Mouse (Mus musculus): Measurements from ENCODE around the gene Unc93b1. TPM values are rescaled to one million over a fixed set of nuclear protein-coding genes. Genes with fewer than 3 reads are reported as not detected.
A peak's percentile ranks its signal among the peaks of the same experiment; 100 is the strongest.

Gene Unc93b1
- polyA plus RNA-seq (2015; fragmentation: Nextera tagmentation; extraction: Ambion mirVana): 15.0 and 20.6 TPM in 2 replicates

DNA sequence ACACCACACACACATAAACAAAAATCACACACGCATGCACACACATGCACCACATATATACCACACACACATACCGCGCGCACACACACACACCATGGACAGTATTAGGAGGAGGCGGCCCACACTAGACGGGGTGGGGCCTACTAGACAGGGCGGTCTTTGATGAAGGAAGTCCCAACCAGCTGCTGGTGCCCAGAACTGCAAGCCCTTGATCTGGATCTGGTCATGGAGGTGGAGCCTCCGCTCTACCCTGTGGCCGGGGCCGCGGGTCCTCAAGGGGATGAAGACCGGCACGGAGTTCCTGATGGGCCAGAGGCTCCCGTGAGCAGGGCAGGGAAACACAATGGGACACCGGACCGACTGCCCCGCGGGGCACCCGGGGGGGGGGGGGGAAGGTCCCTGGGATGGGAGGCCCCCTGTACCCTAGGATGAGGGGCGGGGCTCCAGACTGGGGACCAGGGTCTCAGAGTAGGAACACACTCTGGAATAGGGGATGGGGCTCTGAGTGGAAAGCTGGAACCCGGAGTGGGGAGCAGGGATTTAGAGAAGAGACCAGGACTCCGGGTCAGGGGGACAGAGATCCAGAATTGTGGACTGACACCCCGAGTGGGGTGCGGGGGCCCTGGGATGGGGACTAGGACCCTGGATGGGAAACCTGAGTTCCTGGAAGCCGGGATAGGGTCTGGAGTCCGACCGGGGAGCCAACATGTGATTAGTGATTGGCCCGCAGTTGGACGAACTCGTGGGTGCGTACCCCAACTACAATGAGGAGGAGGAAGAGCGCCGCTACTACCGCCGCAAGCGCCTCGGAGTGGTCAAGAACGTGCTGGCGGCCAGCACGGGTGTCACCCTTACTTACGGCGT, at the start of gene Unc93b1:
TSS of gene Unc93b1 (plus strand) at position 155 of the 864 bp plus-strand sequence.
- peak; percentile 63 for ATAC-seq (ENCODE audit: low FRiP score)
- Histone ChIP-seq H3K27ac (replicated peaks) (no peak within 1 kb of the TSS), H3K4me1 (peaks cover 24% of the 10 kb centered on the region), H3K9ac (replicated peaks) (peak within 1 kb of the TSS; percentile 53), H3K36me3 (no peaks in the 10 kb centered on the region), H3K4me2 (peak within 1 kb of the TSS; percentile 76), H3K9me3 (replicated peaks) (no peaks in the 10 kb centered on the region), H3K27me3 (replicated peaks) (peaks cover 14% of the 10 kb centered on the region), H3K4me3 (replicated peaks) (peak within 1 kb of the TSS; percentile 42)
- 7% methylated on average over 37 of the region's 42 CpGs for WGBS

DNA sequence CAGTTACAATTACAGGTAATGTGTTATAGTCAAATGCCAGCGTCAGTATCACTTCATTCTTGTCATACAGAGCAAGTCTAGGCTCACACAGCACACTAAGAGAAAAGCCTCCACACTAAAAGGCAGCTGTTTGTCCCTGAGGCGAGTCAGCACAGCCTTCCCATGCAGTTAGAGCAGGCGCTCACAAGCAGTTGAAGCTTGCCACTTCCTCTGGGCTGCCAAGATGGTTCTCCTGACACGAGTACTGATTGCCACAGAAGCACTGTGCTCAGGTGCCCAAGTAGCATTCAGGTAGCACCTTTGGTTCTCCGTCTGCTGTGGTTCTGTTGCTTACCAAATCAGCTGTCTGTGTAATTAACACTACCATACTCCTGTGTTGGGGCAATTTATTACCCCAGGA, 45.9 kb upstream of the Unc93b1 start:
- no peak overlapping the region for H3K9ac ChIP-seq (replicated peaks)
- H3K4me2 ChIP-seq: no peak overlapping the region
- no peak for ATAC-seq (ENCODE audit: low FRiP score)
- no peaks in the 10 kb centered on the region for H3K27me3 ChIP-seq (replicated peaks)
- peaks cover 77% of the 10 kb centered on the region for H3K36me3 ChIP-seq
- H3K9me3 ChIP-seq (replicated peaks): no peaks in the 10 kb centered on the region
- WGBS: 84% methylated on average over 5 of the region's 5 CpGs
- no peaks in the 10 kb centered on the region for H3K4me1 ChIP-seq
- no peak overlapping the region for H3K27ac ChIP-seq (replicated peaks)
- H3K4me3 ChIP-seq (replicated peaks): no peak overlapping the region

DNA sequence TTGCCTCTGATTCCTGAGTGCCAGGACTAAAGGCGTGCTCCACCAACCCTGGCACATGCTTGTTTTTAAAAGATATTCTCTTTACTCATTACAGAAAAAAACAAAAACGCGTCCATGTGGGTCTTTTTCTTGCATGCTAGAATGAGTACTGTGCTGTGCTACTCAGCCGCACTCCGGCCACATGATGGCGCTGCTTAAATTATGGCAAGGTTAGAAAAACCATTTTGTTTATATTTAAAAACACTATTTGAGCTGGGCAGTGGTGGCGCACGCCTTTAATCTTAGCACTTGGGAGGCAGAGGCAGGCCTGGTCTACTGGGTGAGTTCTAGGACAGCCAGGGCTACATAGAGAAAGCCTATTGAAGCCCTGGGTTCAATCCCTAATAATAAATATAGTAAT, 44.8 kb upstream of the Unc93b1 start:
- Histone ChIP-seq H3K36me3 (peaks cover 80% of the 10 kb centered on the region), H3K9ac (replicated peaks) (no peak overlapping the region), H3K27me3 (replicated peaks) (no peaks in the 10 kb centered on the region), H3K9me3 (replicated peaks) (no peaks in the 10 kb centered on the region), H3K4me1 (0 out of 2 replicates have a peak, but pooled peaks cover 2% of the 10 kb centered on the region), H3K27ac (replicated peaks) (no peak overlapping the region), H3K4me3 (replicated peaks) (no peak overlapping the region), H3K4me2 (no peak overlapping the region)
- ATAC-seq (ENCODE audit: low FRiP score): no peak
- 89% methylated on average over 8 of the region's 8 CpGs for WGBS

DNA sequence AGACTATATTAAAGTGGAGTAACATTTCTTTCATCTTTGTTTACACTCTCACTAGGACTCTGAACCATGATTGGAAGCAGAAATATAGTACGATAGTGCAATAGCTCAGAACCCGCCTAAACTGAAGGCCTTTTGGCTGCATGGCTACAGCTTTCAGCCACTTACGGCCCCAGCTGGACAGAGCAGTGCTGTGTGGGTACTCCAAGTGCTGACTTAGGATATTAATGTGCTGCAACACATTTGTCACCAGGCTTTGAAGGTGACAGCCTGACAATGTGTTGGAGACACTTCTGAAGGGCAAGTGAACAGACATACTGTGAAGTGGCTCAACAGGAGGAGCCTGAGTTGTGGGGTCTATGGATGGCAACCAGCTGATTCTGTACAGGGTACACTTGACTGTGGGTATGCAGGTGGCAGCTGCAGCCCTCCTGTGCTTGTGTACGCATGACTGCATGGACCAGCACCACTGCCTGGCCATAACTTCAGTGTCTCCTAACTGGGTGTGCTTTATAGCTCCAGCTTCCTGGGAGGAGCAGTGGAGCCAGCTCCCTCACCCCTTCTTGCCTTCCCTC, 41.4 kb upstream of the Unc93b1 start:
- Histone ChIP-seq H3K4me2 (no peak overlapping the region), H3K9me3 (replicated peaks) (no peaks in the 10 kb centered on the region), H3K4me3 (replicated peaks) (no peak overlapping the region), H3K9ac (replicated peaks) (no peak overlapping the region), H3K4me1 (0 out of 2 replicates have a peak, but pooled peaks cover 14% of the 10 kb centered on the region), H3K27me3 (replicated peaks) (no peaks in the 10 kb centered on the region), H3K27ac (replicated peaks) (no peak overlapping the region), H3K36me3 (peaks cover 72% of the 10 kb centered on the region)
- WGBS: 86% methylated on average over 4 of the region's 4 CpGs
- no peak for ATAC-seq (ENCODE audit: low FRiP score)

DNA sequence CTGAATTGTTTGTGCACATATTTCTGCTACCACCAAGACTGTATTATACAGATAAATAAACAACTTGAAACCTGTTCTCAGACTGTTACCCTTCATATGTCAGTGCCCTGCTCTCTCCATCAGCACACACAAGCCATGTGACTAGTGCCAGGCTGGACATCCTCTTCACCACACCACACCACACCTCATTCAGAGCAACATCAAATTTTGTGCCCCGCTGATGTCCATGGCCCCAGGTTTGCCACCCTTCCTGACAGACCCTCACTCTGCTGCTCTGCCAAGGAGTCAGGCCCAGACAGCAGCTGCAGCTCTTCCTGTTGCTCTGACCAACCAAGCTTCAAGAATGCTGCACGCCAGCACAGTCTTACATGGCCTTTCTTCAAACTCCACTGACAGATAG, 40.7 kb upstream of the Unc93b1 start:
- 83% methylated on average over 2 of the region's 2 CpGs for WGBS
- Histone ChIP-seq H3K36me3 (peaks cover 65% of the 10 kb centered on the region), H3K27ac (replicated peaks) (peak overlapping the region; percentile 71), H3K27me3 (replicated peaks) (no peaks in the 10 kb centered on the region), H3K4me3 (replicated peaks) (no peak overlapping the region), H3K4me2 (no peak overlapping the region), H3K4me1 (0 out of 2 replicates have a peak, but pooled peaks cover 14% of the 10 kb centered on the region), H3K9me3 (replicated peaks) (no peaks in the 10 kb centered on the region), H3K9ac (replicated peaks) (no peak overlapping the region)
- ATAC-seq (ENCODE audit: low FRiP score): no peak

DNA sequence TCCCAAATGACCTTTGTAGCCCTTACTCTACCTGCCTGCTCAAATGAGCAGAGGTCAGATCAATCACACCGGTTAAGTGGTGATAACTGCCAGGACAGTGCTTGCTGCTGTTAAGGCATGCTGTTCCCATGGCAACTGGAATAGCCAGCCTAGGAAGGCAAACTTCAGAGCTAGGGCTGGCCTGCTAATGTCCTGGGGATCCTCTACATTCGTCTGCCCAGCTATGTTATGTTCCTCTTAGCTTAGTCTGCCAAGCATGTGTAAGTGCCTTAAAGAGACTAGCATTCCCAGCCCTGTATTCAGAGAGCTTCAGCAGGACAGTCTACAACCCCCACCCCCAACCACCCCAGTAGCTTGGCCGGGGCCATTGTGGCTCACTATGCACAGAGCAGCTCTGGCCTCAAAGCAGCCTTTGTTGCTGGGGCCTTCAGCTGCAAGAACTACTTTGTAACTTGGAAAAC, 39.8 kb upstream of the Unc93b1 start:
- peaks cover 58% of the 10 kb centered on the region for H3K36me3 ChIP-seq
- no peaks in the 10 kb centered on the region for H3K27me3 ChIP-seq (replicated peaks)
- WGBS: 6% methylated on average over 3 of the region's 3 CpGs
- H3K4me3 ChIP-seq (replicated peaks): no peak overlapping the region
- no peak overlapping the region for H3K9ac ChIP-seq (replicated peaks)
- H3K27ac ChIP-seq (replicated peaks): peak overlapping the region; percentile 71
- no peaks in the 10 kb centered on the region for H3K9me3 ChIP-seq (replicated peaks)
- ATAC-seq (ENCODE audit: low FRiP score): peak; percentile 83
- 0 out of 2 replicates have a peak, but pooled peaks cover 14% of the 10 kb centered on the region for H3K4me1 ChIP-seq
- H3K4me2 ChIP-seq: no peak overlapping the region

DNA sequence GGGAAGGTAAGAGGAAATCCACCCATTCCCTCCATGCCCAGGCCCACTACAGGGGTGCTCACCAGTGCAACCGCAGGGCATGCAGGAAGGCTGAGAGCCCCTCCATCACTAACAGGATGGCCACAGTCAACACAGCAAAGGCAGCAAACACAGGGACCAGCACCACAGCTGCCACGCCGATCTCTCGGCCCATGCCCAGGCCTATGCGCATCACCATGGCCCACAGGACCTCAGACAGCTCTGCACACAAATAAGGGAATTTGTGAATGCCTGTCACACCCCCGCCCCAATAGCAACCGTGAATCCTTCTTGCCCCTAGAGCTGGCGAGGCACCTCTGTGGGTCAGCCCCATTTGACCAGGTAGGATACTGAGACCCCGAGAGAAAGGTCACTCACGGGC, 38.8 kb upstream of the Unc93b1 start:
- peaks cover 48% of the 10 kb centered on the region for H3K36me3 ChIP-seq

DNA sequence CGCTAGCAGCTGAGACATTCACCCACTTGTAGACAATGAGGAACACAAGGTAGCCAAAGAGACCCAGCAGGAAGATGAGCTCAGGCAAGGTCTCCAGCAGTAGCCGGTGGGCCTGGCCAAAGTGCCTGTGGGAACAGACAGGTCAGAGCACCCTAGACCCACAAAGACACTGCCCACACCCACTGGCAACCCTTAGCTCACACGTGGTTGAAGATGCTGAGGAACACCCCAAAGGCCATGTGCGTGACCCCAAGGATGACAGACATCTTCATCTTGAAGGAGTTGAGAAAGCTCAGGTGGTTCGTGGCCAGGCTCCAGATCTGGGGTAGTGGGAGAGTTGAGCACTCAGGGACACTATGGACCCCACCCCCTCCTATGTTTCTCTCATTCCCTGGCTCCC, 37.4 kb upstream of the Unc93b1 start:
- 93% methylated on average over 5 of the region's 5 CpGs for WGBS
- H3K9me3 ChIP-seq (replicated peaks): no peaks in the 10 kb centered on the region
- H3K27me3 ChIP-seq (replicated peaks): no peaks in the 10 kb centered on the region
- H3K27ac ChIP-seq (replicated peaks): no peak overlapping the region
- H3K4me3 ChIP-seq (replicated peaks): no peak overlapping the region
- 0 out of 2 replicates have a peak, but pooled peaks cover 14% of the 10 kb centered on the region for H3K4me1 ChIP-seq
- H3K36me3 ChIP-seq: peaks cover 36% of the 10 kb centered on the region
- no peak overlapping the region for H3K9ac ChIP-seq (replicated peaks)
- H3K4me2 ChIP-seq: no peak overlapping the region
- no peak for ATAC-seq (ENCODE audit: low FRiP score)

More for the DNA sequence above, 38.8 kb upstream of the Unc93b1 start:
- 91% methylated on average over 10 of the region's 10 CpGs for WGBS
- H3K4me1 ChIP-seq: 0 out of 2 replicates have a peak, but pooled peaks cover 14% of the 10 kb centered on the region
- H3K27me3 ChIP-seq (replicated peaks): no peaks in the 10 kb centered on the region
- no peak for ATAC-seq (ENCODE audit: low FRiP score)
- no peak overlapping the region for H3K4me3 ChIP-seq (replicated peaks)
- H3K9ac ChIP-seq (replicated peaks): no peak overlapping the region
- H3K9me3 ChIP-seq (replicated peaks): no peaks in the 10 kb centered on the region
- H3K27ac ChIP-seq (replicated peaks): peak overlapping the region; percentile 71
- no peak overlapping the region for H3K4me2 ChIP-seq

DNA sequence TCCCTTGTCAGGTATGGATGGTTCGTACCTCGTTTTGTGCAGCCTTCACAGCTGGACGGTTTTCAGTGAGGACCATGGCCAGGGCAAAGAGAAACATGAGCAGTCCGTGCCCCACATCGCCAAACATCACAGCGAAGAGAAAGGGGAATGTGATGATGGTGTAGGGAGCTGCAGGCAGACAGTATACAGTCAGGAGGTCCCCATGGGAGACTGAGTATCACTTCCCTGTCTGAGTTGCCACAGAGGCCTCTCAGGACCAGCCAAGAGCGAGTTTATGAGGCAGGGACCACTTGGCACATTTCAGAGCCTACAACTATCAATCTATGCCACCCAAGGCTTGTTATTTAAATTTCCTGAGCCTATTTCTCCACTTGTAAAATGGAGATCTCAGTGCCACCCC, 36.0 kb upstream of the Unc93b1 start:
- ATAC-seq (ENCODE audit: low FRiP score): no peak
- Histone ChIP-seq H3K4me2 (no peak overlapping the region), H3K9ac (replicated peaks) (no peak overlapping the region), H3K4me3 (replicated peaks) (no peak overlapping the region), H3K36me3 (peaks cover 22% of the 10 kb centered on the region), H3K4me1 (0 out of 2 replicates have a peak, but pooled peaks cover 14% of the 10 kb centered on the region), H3K27ac (replicated peaks) (no peak overlapping the region), H3K27me3 (replicated peaks) (no peaks in the 10 kb centered on the region), H3K9me3 (replicated peaks) (no peaks in the 10 kb centered on the region)
- WGBS: 89% methylated on average over 7 of the region's 7 CpGs

DNA sequence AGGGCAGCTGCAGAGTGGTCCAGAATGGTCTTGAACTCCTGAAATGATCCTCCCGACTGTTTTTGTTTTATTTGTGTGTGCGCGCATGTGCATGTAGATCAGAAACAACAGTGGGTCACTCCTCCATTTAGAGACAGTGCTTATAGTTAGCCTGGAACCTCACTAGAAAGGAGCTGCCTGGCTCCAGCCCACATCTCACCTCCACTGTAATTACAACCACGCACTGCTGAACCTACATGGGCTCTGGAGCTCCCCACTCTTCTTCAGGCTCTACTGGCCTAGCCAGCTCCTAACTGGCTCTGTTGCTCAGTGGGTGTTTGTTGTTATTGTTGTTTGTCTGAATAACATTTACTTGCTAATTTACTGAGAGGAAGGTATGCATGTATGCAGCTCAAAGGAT, 35.4 kb upstream of the Unc93b1 start:
- Histone ChIP-seq H3K27ac (replicated peaks) (no peak overlapping the region), H3K4me2 (no peak overlapping the region), H3K4me1 (0 out of 2 replicates have a peak, but pooled peaks cover 14% of the 10 kb centered on the region), H3K27me3 (replicated peaks) (no peaks in the 10 kb centered on the region), H3K9me3 (replicated peaks) (no peaks in the 10 kb centered on the region), H3K36me3 (peaks cover 18% of the 10 kb centered on the region), H3K4me3 (replicated peaks) (no peak overlapping the region), H3K9ac (replicated peaks) (no peak overlapping the region)
- WGBS: 93% methylated on average over 4 of the region's 4 CpGs
- ATAC-seq (ENCODE audit: low FRiP score): no peak

DNA sequence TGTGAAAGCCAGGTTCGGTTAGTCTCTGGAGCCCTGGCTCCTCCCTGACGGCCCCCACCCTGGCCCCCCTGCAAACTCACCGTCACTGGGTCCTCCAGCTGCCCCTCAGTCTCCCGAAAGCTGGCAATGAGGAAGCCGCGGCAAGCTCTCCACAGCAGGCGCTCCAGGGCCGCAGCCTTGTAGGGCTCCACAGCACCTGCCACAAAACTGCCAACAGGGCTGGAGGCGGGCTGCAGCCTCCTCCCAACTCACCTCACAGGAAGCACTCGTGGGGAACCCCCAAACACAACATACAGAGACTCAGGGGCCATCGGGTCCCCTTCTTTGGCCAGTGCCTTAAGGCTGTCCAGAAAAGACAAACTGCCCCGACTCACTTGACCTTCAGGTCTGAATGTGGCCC, 32.0 kb upstream of the Unc93b1 start:
- peaks cover 21% of the 10 kb centered on the region for H3K4me1 ChIP-seq
- H3K27me3 ChIP-seq (replicated peaks): no peaks in the 10 kb centered on the region
- H3K36me3 ChIP-seq: no peaks in the 10 kb centered on the region
- no peak overlapping the region for H3K9ac ChIP-seq (replicated peaks)
- ATAC-seq (ENCODE audit: low FRiP score): no peak
- H3K4me2 ChIP-seq: no peak overlapping the region
- H3K4me3 ChIP-seq (replicated peaks): no peak overlapping the region
- 81% methylated on average over 12 of the region's 12 CpGs for WGBS
- no peaks in the 10 kb centered on the region for H3K9me3 ChIP-seq (replicated peaks)
- H3K27ac ChIP-seq (replicated peaks): no peak overlapping the region

Measured in neural tube, embryonic 15.5 days (tissue).